Mouse (Mus musculus) cortical plate, adult 2 months (tissue): ENCODE measurements around the gene Abat.

ENCODE experiments used
- CTCF ChIP-seq: fragments of 200-500 bp; IDR thresholded peaks from 2 replicates; pipeline ENCODE4 v1.5.1; 2011; ENCODE audit warnings: mild to moderate bottlenecking, control low read depth, low read length; ENCODE audit not compliant: insufficient read depth; ENCODE audit errors: extremely low read depth
- POLR2A ChIP-seq: fragments of 200-500 bp; IDR thresholded peaks from 2 replicates; pipeline ENCODE4 v1.6.1; 2011; ENCODE audit warnings: mild to moderate bottlenecking, low read length, control low read depth; ENCODE audit not compliant: insufficient read depth; ENCODE audit errors: extremely low read depth

DNA sequence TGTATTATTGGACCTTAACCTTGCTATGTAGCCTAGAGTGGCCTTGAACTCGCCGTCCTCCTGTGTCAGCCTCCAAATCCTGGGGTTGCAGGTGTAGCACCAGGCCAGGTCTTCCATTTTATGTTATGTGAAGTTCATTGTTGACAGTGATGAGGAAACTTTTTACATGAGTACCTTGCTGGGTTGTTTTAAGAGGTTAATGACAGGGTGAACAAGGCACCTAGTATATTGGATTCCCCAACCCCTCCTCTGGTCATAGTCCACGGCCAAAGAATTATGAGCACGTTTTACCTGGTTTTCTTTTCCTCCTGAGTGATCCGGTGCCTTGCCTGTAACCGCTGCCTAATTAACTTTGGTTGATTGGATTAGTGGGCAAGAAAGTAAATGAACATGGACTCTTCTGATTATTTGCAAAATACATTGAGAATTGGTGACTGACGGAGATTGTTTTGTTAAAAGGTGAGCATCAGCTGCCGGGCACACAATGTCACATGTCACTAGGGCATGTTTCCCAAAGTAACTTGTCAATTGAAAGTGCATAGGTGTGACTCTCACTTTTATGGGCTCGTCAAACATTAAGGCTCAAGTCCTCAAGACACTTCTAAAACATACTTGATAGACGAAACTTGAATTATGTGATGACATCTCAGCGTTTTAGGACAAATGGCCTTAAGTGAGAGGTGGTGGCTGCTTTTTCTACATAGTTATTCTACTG is 57.8 kb downstream of the Abat start:
- TF ChIP-seq CTCF (no peak), POLR2A (no peak)
